Mouse (Mus musculus) megakaryocyte-erythroid progenitor cell, adult 5-6 weeks (primary cell): ENCODE data around the gene Sco1. TPM values are rescaled to one million over a fixed set of nuclear protein-coding genes. Genes with fewer than 3 reads are reported as not detected.

ENCODE experiments used
- ATAC-seq: replicated peaks from 2 replicates; pipeline ENCODE4 v1.8.0; 2016; ENCODE audit warnings: mild to moderate bottlenecking, inconsistent platforms; ENCODE audit not compliant: severe bottlenecking, poor library complexity, low FRiP score, low TSS enrichment
- total RNA-seq, 2 experiments: library from RNA; stranded (forward) in 1 of 2; stranded (reverse) in 1 of 2; fragments of 200-1000, 215-1000 nt in 1 of 2; fragments of >200 nt in 1 of 2; fragmentation: Nextera tagmentation in 1 of 2; gene quantifications; 2 replicates each; pipeline ENCODE4 v1.2.3; 2014 to 2017

Gene Sco1
- total RNA-seq, 2 experiments from 2014 or later = 11.9 to 27.2 TPM

DNA sequence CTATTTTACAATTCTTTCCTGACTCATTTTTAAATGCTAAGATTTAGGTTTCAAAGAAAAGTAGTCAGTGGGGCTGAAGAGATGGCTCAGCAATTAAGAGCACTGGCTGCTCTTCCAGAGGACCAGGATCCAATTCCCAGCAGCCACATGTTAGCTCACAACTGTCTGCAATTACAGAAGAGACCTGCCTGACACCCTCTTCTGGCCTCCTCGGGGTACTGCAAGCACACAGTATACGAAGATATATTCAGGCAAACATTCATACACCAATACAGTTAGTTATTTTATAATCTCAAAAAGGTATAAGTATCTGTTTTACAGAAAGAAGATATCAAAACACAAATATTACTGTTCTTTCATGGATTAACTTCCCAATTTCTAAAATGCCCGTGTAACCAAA lies 12.7 kb upstream of the Sco1 start:
- ATAC-seq = no peak

GRCm38 (mm10) chr11:67040483-67040882 lies 12.0 kb upstream of the Sco1 start:
- ATAC-seq = no peak

GRCm38 (mm10) chr11:67043007-67043406 lies 9.5 kb upstream of the Sco1 start:
- peak; percentile 55; the same call in 1 of the 2 replicates for ATAC-seq

GRCm38 (mm10) chr11:67044959-67045358 lies 7.5 kb upstream of the Sco1 start:
- ATAC-seq = no peak

DNA sequence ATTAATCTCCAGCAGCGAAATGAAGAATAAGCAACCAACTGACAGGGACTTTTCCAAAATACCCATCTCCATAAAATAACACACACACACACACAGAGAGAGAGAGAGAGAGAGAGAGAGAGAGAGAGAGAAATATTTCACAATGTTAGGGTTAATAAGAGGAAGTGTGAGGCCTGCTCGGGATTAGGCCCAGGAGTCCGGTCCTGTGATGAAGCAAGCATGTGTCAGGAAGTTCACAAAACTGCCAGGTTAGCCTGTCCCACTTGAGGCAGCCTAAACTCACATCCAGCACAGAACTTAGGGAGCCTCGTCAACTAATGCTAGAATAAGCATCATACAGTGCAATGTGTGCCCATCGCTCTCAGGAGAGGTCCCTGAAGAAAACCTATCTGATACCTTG lies 5.3 kb upstream of the Sco1 start:
- ATAC-seq = no peak

DNA sequence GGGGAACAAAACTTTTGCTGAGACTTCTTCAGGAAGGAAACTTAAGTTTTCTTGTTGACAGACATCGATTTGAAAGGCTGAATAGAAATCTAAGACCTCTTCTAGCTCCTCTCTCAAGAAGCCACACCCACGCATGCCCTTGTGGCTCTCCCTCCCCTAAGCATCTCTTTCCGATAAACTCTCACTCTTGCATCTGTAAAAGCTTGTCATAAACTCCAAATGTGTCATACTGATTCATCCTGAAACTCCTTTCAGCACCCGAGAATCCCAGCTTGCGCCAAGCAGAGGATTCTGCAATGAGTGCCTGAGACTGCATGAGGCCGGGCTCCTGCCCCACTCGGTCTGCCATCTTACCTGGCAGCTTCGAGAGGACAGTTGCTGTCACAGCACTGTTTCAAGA lies 4.0 kb upstream of the Sco1 start:
- no peak for ATAC-seq

DNA sequence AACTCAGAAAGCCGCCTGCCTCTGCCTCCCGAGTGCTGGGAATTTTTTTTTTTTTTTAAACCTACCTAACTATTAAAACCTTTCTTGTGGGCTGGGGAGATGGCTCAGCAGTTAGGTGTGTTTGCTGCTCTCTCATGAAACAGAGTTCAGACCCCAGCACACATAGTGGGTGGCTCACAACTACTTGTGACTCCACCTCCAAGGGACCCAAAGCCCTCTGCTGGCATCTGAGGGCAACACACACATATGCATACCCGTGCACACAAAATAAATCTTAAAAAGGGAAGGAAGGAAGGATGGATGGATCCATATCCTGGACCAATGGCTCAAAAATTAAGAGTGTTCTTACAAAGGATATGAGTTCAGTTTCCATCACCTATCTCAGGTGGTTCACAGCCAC lies 3.2 kb upstream of the Sco1 start:
- ATAC-seq = no peak

GRCm38 (mm10) chr11:67051676-67052320 lies 672 bp upstream of the Sco1 start:
- 0 out of 2 replicates have a peak, but pooled peaks have one; percentile 40 for ATAC-seq

DNA sequence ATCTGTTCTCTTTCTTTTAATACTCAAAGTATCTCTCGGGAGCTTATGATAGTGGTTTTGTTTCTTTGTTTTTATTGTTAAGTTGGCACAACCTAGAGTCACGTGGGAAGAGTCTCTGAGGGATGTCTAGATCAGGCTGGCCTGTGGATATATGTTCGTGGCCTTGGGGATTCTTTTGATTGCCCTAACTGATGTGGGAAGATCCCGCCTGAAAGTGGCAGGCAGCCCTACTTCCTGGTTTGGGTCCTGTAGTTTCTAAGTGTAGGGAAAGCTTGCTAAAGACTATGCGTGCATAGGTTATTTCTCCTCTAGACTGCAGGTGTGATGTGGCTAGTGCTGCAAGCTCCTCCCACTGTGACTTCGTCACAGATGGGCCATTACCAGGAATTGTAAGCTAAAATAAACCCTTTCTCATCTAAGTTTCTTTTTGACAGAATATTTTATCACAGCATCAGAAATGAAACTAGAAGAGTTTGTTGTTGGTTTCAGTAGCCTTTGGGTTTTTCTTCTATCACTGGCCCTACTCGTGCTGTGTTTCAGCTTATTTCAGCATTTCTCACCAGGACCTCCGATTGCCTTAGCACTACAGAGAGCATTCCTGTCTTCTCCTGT lies 2.4 kb downstream of the Sco1 start:
- no peak for ATAC-seq

DNA sequence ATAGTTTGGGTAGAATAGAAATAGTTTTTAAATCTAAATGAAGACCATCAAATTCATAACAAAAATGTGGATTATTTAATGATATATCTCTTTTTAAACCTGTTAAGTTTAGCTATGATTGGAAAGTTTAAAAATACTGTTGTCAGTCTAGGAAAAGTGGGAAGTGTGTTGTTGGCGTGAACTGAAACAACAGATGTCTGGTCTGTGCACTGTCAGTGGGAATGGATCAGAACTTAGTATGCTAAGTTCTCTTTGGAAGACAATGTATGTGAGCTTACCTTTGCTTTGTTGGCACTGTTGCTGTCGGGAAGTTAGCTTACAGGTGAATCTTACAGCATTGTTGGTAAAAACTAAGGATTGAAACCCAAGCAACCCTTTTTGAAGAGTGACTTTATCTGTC lies 8.8 kb downstream of the Sco1 start:
- ATAC-seq = no peak

GRCm38 (mm10) chr11:67062726-67063125 lies 10.3 kb downstream of the Sco1 start:
- ATAC-seq = no peak

- ATAC-seq = no peak
Measured at GRCm38 (mm10) chr11:67067741-67068140, 15.3 kb downstream of the Sco1 start.

GRCm38 (mm10) chr11:67072615-67073130 lies 20.2 kb downstream of the Sco1 start:
- ATAC-seq = no peak

GRCm38 (mm10) chr11:67075036-67075435 lies 22.6 kb downstream of the Sco1 start:
- no peak for ATAC-seq

- no peak for ATAC-seq
Measured at GRCm38 (mm10) chr11:67076781-67077180, 24.3 kb downstream of the Sco1 start.

DNA sequence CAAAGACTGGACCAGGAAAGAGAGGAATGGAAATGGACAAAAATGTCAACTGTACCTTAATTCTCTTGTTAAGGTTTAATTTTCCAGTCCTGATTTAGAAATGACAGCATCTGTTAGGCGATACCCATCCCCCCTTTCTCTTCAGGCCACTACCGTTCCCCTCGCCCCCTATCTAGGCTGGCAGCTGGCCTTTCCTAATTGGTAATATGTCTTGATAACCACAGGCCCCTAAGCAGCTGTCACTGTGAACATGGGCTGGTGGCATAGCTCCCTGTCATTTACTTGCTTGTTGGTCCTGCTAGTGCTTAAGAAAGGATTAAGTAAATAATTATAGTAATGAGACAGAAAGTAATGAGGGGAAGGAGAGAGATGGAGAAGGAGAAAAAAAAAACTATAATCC lies 25.0 kb downstream of the Sco1 start:
- no peak for ATAC-seq

GRCm38 (mm10) chr11:67078000-67078399 lies 25.5 kb downstream of the Sco1 start, which contains the start of gene Myh3:
TSS of gene Myh3 (plus strand) at chr11:67078300.
- ATAC-seq = no peak

DNA sequence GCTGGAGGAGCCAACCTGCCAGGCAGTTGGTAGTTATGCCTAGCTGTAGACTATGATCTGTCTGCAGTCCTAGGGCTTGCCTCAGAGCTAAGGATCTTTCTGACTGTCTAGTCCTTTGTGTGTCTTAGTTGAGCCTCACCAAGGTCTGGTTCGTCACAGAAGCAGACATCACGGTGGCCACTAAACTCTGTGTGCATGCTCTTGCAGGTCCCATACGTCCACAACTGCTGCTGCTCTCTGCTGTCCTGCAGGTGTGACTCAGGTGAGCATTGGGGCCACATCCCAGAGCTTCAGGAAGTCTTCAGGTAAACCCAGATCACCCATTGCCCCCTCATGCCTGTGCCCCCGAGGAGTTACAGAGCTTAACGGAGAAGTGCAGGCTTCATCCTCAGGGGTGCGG lies 26.4 kb downstream of the Sco1 start:
- no peak for ATAC-seq

DNA sequence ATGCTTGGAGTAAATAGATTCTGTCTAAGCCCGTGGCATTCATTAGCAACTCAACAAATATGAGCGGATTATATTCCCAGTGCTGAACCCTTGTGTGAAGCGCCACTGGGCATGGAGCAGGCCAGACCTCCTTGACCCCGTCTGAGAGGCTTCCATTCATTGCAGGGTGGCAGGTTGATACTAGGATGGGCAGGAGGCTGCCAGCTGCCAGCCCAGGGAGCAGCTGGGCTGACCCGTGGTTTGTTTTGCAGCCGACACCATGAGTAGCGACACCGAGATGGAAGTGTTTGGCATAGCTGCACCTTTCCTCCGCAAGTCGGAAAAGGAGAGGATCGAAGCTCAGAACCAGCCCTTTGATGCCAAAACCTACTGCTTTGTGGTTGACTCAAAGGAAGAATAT lies 27.3 kb downstream of the Sco1 start:
- no peak for ATAC-seq

- peak; percentile 82 for ATAC-seq
Measured at GRCm38 (mm10) chr11:67080168-67080567, 27.7 kb downstream of the Sco1 start.

- ATAC-seq = peak; percentile 42; the same call in 1 of the 2 replicates
Measured at GRCm38 (mm10) chr11:67081125-67081649, 28.7 kb downstream of the Sco1 start.
